Mouse (Mus musculus) kidney, embryonic 15.5 days (tissue): ENCODE measurements around the gene Ttpal. TPM values are rescaled to one million over a fixed set of nuclear protein-coding genes. Genes with fewer than 3 reads are reported as not detected.

Experiments
- ATAC-seq: fragments of 200-750 bp; cut with Nextera tagmentation; replicated peaks from 2 replicates; pipeline ENCODE4 v1.8.0; 2017; ENCODE audit warnings: moderate TSS enrichment; ENCODE audit not compliant: low FRiP score
- H3K27ac ChIP-seq: fragments of 300-500 bp; sonication (generic); 2 replicates; pipeline ENCODE4 v1.5.1; 2015; ENCODE audit warnings: mild to moderate bottlenecking, inconsistent platforms
- H3K27me3 ChIP-seq: fragments of 300-500 bp; sonication (generic); 2 replicates; pipeline ENCODE4 v1.6.1; 2015; ENCODE audit warnings: inconsistent platforms
- H3K36me3 ChIP-seq: fragments of 300-500 bp; sonication (generic); 2 replicates; pipeline ENCODE4 v1.6.1; 2015; ENCODE audit warnings: inconsistent platforms
- H3K4me1 ChIP-seq: fragments of 300-500 bp; sonication (generic); 2 replicates; pipeline ENCODE4 v1.6.1; 2015; ENCODE audit warnings: inconsistent platforms
- H3K4me2 ChIP-seq: fragments of 300-500 bp; sonication (generic); 2 replicates; pipeline ENCODE4 v1.6.1; 2015; ENCODE audit warnings: moderate library complexity, mild to moderate bottlenecking, inconsistent platforms
- H3K4me3 ChIP-seq: fragments of 300-500 bp; sonication (generic); replicated peaks from 2 replicates; pipeline ENCODE4 v1.5.1; 2015; ENCODE audit warnings: mild to moderate bottlenecking, inconsistent platforms
- H3K9ac ChIP-seq: fragments of 300-500 bp; sonication (generic); 2 replicates; pipeline ENCODE4 v1.6.1; 2015; ENCODE audit warnings: mild to moderate bottlenecking, inconsistent platforms
- H3K9me3 ChIP-seq: fragments of 300-500 bp; sonication (generic); replicated peaks from 2 replicates; pipeline ENCODE4 v1.6.1; 2016; ENCODE audit warnings: inconsistent platforms
- WGBS: fragments of 180-500 bp; shearing (Covaris S2); methylation state at CpG from one replicate; pipeline ENCODE4 v1.1.7; 2015; ENCODE audit warnings: mixed read lengths; 5-methylcytosine and 5-hydroxymethylcytosine counted together
- polyA plus RNA-seq: library from polyadenylated mRNA; unstranded; fragments of >200 nt; fragmentation: Nextera tagmentation; extraction: Ambion mirVana; gene quantifications from 2 replicates; pipeline ENCODE4 v1.2.1, GENCODE M21; 2015

Gene Ttpal
- polyA plus RNA-seq, 1 experiment from 2014 or later: 30.6 TPM

DNA sequence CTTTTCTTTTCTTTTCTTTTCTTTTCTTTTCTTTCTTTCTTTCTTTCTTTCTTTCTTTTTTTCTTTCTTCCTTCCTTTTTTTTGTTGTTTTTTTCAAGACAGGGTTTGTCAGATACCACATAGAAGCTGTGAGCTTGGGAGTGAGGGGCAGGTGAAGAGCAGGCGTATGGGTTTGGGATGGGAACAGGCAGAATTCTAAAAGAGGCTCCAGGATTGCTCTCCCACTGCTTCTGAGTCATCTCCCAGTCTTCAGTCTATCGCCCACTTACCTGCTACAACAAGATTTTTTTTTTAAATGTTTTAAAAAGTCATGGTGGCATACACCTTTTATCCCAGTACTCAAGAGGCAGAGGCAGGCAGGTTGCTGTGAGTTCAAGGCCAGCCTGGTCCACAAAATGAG lies 24.1 kb upstream of the Ttpal start:
- Histone ChIP-seq H3K27me3 (0 out of 2 replicates have a peak, but pooled peaks cover 2% of the 10 kb centered on the region), H3K4me1 (peaks cover 5% of the 10 kb centered on the region; the same call in 1 of the 2 replicates), H3K4me2 (no peak overlapping the region), H3K27ac (no peak overlapping the region), H3K4me3 (no peak overlapping the region), H3K9me3 (no peaks in the 10 kb centered on the region), H3K9ac (no peak overlapping the region), H3K36me3 (no peaks in the 10 kb centered on the region)
- 86% methylated on average over 2 of the region's 2 CpGs for WGBS
- ATAC-seq: no peak

DNA sequence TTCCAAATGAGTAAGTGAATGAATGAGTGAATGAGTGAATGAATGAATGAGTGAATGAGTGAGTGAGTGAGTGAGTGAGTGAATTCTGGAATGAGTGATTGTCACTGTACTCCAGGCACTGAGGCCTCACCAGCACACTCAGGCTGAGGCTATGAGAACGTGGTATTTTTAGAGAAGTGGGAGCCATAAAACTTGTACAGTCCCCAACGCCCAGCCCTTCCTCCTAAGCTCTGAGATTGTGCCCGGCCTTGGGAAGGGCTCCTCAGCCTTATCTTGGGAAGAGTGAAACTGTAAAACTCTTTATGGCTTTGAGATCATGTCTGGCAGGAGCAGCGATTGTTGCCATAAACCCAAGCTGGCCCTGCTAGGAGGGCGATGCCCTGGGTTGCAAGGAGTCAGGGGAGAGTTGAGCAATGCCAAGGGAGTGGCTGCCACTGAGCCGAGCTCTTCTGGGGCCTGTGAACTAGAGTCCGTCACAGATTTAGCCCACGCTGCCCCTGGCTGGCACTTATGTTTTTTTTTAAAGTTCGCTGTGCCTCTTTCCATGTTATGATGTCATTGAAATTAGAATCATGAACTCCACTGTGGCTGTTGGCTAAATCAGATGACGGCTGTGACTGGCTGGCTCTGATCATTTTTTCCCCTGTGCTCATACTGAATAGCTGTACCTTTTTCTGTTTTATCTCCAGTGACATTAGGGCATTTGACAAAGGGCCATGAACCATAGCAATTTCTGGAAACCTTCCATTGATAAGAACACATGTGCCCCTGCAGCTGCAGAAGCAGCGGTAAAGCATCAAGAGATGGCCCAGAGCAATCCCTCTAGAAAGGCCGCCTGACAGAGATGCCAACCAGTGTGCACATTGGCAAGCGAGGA lies 21.8 kb upstream of the Ttpal start:
- H3K9me3 ChIP-seq: no peaks in the 10 kb centered on the region
- ATAC-seq: no peak
- no peak overlapping the region for H3K4me3 ChIP-seq
- H3K27ac ChIP-seq: no peak overlapping the region
- H3K36me3 ChIP-seq: no peaks in the 10 kb centered on the region
- no peak overlapping the region for H3K9ac ChIP-seq
- 71% methylated on average over 13 of the region's 13 CpGs for WGBS
- H3K27me3 ChIP-seq: 0 out of 2 replicates have a peak, but pooled peaks cover 2% of the 10 kb centered on the region
- H3K4me2 ChIP-seq: no peak overlapping the region
- H3K4me1 ChIP-seq: peaks cover 2% of the 10 kb centered on the region; the same call in 1 of the 2 replicates

DNA sequence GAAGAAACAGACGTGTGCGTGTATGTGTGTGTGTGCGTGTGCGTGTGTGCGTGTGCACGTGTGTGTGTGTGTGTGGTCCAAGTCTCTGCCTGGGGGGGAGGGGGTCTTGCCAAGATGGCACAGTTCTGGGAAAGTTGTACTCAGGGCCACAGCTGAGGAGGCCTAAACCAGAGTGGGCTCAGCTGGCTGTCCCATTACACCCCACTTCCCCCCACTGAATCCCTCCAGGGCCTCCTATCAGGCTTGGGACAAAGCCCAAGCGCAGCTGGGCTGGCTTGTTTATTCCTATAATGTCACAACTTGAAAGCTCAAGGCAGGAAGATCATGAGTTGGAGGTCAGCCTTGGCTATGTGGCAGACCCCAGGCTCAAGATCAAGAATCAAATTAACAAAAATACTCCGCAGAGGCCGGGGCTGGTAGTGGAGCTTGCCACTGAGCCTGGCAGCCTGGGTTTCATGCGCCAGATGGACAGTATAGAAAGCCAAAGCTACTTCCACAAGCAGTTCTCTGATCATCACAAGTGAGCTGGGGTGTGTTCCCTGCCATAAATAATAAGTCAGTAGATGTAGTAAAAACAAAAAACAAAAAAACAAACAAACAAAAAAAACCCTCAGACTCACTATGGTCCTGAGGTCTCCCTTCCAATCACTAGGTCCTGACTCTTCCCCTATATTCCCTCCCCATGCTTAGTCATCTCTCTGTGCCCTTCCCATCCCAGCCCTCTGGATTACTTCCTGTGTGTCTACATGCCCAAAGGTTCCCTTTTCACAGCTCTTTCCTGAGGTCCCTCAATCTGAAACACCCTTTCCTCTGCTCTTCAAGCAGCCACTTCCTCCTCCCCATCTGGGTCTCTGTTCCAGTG lies 18.7 kb upstream of the Ttpal start:
- Histone ChIP-seq H3K27me3 (0 out of 2 replicates have a peak, but pooled peaks cover 5% of the 10 kb centered on the region), H3K4me2 (no peak overlapping the region), H3K36me3 (no peaks in the 10 kb centered on the region), H3K9me3 (no peaks in the 10 kb centered on the region), H3K4me1 (no peaks in the 10 kb centered on the region), H3K27ac (no peak overlapping the region), H3K4me3 (no peak overlapping the region), H3K9ac (no peak overlapping the region)
- WGBS: 95% methylated on average over 10 of the region's 10 CpGs
- ATAC-seq: no peak

DNA sequence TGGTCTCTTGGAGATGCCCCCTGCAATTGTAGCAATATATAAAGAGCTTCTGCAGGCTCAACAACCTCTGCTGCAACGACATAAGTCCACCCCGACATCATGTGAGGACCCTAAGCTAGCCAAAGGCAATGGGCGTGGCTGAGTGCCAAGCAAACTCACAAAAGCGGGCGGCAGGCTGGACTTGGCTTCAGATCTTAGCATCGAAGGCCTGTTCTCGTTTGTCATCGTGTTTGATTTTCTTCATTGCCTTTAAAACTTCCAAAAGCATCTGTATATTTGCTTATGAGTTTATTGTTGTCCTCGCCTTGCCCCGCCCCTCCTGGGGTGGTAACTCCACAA lies 18.1 kb upstream of the Ttpal start:
- H3K9me3 ChIP-seq: no peaks in the 10 kb centered on the region
- no peak overlapping the region for H3K9ac ChIP-seq
- 83% methylated on average over 10 of the region's 10 CpGs for WGBS
- no peak for ATAC-seq
- H3K4me3 ChIP-seq: no peak overlapping the region
- H3K4me1 ChIP-seq: no peaks in the 10 kb centered on the region
- H3K27ac ChIP-seq: no peak overlapping the region
- H3K36me3 ChIP-seq: no peaks in the 10 kb centered on the region
- 0 out of 2 replicates have a peak, but pooled peaks cover 3% of the 10 kb centered on the region for H3K27me3 ChIP-seq
- no peak overlapping the region for H3K4me2 ChIP-seq

DNA sequence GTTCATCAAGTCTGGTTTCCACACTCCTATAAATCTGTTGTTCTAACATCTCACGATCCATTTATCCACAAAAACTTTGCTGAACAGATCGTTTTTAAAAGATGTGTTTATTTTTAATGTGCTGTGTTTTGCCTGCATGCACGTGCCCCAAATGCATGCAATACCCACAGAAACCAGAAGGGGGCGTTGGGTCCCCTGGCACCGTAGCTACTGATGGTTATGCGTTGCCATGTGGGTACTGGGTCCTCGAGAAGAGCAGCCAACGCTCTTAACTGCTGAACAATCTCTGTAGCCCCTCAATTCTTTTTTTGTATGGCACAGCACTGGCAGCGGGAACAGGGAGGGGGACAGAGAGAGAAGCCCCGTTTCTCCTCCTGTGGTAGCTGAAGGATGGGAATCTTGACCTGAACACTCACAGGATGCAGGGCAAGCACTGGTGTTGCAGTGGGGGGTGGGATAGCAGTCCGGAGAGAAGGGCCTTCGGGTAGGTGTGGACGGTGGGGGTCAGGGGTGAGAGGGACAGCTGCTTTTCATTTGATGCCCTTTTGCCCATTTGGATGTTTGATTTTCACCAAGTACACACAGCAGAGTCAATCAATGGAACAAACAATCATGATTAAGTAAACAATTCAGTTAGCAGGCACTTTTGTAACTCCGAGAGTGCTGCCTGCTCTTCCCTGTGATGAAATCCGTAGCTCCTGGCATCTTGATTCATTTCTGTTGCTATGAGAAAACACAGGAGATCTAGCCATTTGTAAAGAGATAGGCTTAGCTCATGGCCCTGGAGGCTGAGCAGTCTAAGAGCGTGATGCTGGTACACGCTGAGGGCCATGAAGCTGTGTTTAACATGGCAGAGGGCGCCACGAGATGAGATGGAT lies 15.5 kb upstream of the Ttpal start:
- H3K9me3 ChIP-seq: no peaks in the 10 kb centered on the region
- no peak overlapping the region for H3K27ac ChIP-seq
- no peaks in the 10 kb centered on the region for H3K36me3 ChIP-seq
- no peak overlapping the region for H3K9ac ChIP-seq
- no peak overlapping the region for H3K4me3 ChIP-seq
- H3K27me3 ChIP-seq: 0 out of 2 replicates have a peak, but pooled peaks cover 3% of the 10 kb centered on the region
- 51% methylated on average over 19 of the region's 19 CpGs for WGBS
- no peak overlapping the region for H3K4me2 ChIP-seq
- peaks cover 5% of the 10 kb centered on the region; the same call in 1 of the 2 replicates for H3K4me1 ChIP-seq
- ATAC-seq: no peak

DNA sequence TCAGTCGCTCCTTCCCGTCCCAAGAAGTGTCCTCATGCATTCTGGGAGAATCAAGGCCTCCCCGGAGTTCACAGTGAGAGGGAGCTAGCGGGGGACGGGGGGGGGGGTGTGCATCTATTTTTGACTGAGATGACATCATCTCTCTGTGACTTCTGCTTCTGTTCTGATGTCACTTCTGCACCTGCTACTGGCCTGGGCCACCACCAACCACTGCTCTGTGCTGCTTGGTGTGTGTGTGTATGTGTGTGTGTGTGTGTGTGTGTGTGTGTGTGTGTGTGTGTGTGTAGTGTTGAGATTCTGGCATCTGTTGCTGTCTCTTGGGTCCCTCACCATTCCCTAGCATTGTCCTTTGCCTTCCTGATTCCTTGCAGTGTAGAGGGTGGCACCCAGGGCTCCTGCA lies 14.6 kb upstream of the Ttpal start:
- Histone ChIP-seq H3K27me3 (0 out of 2 replicates have a peak, but pooled peaks cover 3% of the 10 kb centered on the region), H3K4me3 (no peak overlapping the region), H3K9ac (no peak overlapping the region), H3K36me3 (no peaks in the 10 kb centered on the region), H3K4me2 (no peak overlapping the region), H3K27ac (no peak overlapping the region), H3K9me3 (no peaks in the 10 kb centered on the region), H3K4me1 (peaks cover 5% of the 10 kb centered on the region; the same call in 1 of the 2 replicates)
- ATAC-seq: no peak
- WGBS: 67% methylated on average over 5 of the region's 5 CpGs

DNA sequence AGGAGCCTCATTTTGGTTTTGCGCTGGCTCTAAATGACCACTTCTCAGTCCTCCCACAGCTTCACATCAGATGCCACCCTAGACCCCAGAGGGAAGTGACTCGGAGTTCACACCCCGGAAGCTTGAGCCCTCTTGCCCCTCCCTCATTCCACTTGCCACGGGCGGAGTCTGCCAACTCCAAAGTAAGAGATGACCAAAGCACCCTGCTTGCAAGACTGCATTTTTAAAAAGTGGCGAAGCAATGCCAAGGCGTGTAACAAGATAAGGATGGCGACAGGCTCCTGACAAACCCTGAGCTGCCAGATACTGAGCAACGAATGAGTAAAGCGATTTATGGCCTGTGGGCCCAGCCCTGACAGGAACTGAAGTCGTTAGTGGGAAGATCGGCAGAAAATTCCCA lies 11.9 kb upstream of the Ttpal start:
- Histone ChIP-seq H3K4me3 (no peak overlapping the region), H3K36me3 (no peaks in the 10 kb centered on the region), H3K4me2 (no peak overlapping the region), H3K9me3 (no peaks in the 10 kb centered on the region), H3K9ac (no peak overlapping the region), H3K27ac (no peak overlapping the region), H3K4me1 (peaks cover 12% of the 10 kb centered on the region; the same call in 1 of the 2 replicates), H3K27me3 (0 out of 2 replicates have a peak, but pooled peaks cover 3% of the 10 kb centered on the region)
- 53% methylated on average over 12 of the region's 12 CpGs for WGBS
- no peak for ATAC-seq

DNA sequence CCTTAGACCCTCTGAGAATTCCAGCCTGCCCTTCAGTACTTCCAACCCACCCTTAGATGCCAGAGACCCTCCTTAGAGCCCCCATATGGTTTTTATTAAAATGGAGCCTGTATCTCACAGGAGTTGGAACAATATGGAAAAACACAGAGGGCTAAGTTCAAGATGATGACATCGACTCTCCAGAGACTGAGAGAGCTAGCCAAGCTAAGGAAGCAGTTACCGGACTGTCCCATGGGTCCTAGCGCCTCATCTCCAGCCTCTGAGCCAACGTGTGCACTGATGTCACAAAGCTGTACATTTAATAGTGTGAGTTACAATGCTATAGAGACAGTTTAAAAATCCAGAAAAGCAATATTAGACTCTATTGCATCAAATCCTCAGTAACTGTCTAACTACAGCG lies 11.1 kb upstream of the Ttpal start:
- Histone ChIP-seq H3K27me3 (0 out of 2 replicates have a peak, but pooled peaks cover 3% of the 10 kb centered on the region), H3K4me1 (peaks cover 19% of the 10 kb centered on the region; the same call in 1 of the 2 replicates), H3K27ac (no peak overlapping the region), H3K4me2 (no peak overlapping the region), H3K9me3 (no peaks in the 10 kb centered on the region), H3K9ac (no peak overlapping the region), H3K36me3 (no peaks in the 10 kb centered on the region), H3K4me3 (no peak overlapping the region)
- 68% methylated on average over 5 of the region's 5 CpGs for WGBS
- no peak for ATAC-seq

DNA sequence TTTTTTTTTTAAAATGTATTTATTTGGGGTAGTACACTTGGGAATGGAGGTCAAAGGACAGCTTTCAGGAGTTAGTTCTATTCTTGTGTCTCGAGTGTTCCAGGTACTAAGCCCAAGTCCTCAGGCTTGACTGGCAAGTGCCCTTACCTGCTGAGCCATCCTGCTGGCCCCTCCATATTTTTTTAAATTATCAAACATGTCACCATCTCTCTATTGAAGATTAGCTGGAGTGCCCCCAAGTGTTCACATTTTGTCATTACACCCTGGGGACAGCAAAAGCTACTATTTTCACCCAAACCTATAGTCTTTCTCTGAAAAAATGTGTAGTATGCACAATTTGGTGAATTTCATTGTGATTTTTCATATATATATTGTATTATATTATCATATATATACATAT lies 10.0 kb upstream of the Ttpal start:
- Histone ChIP-seq H3K27ac (no peak overlapping the region), H3K4me1 (peaks cover 28% of the 10 kb centered on the region), H3K9me3 (no peaks in the 10 kb centered on the region), H3K27me3 (0 out of 2 replicates have a peak, but pooled peaks cover 1% of the 10 kb centered on the region), H3K4me3 (no peak overlapping the region), H3K9ac (no peak overlapping the region), H3K4me2 (no peak overlapping the region), H3K36me3 (no peaks in the 10 kb centered on the region)
- 56% methylated on average over 1 of the region's 1 CpGs for WGBS
- no peak for ATAC-seq

DNA sequence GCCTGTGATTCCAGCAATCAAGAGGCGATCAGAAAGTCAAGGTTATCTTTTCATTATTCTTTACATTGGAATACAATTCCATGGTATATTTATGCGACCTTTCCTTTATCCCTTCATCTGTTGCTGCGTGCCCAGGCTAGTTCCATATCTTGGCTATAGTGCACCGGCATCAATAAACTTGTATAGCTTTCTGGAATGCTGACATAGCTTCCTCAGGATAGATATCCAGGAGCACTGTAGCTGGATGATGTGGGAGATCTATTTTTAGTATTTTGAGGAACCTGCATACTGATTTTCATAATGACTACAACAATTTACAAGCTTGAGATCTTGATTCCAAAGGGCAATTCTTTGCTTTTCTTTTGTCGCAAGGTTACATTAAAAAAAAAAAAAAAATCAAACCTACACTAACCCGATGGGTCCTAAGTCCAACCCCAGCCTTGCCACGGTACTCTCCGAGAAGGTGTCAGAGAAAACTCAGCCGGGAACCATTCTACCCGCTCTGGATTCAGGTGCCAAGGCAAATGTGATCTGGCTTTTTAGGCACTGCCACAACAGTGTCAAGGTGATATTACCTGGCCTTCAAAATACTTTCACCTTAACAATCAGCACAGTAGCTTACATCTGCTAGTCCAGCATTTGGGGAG lies 8.4 kb upstream of the Ttpal start:
- Histone ChIP-seq H3K4me3 (no peak overlapping the region), H3K4me1 (peaks cover 28% of the 10 kb centered on the region), H3K9ac (no peak overlapping the region), H3K27me3 (no peaks in the 10 kb centered on the region), H3K36me3 (no peaks in the 10 kb centered on the region), H3K4me2 (no peak overlapping the region), H3K27ac (no peak overlapping the region), H3K9me3 (no peaks in the 10 kb centered on the region)
- WGBS: 90% methylated on average over 10 of the region's 10 CpGs
- no peak for ATAC-seq

DNA sequence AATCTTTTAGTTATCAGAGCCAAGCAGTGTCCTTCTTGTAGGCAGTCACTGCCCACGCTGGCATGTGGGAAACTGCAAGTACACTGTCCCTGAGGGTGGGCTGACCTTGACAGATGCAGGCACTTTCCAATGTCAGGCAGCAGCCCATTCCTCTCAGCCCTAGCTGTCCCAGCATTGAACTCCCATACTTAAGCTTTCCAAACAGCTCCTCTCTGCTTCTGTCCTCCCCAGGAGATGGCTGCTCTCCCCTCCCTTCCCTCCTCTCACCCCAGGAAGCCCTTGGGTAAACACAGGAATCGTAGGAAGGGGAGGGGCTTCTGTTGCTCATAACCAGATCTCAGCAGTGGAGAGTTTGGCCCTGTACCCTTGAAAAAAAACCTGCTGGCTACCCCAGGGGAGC lies 7.0 kb upstream of the Ttpal start:
- no peaks in the 10 kb centered on the region for H3K27me3 ChIP-seq
- no peak overlapping the region for H3K4me3 ChIP-seq
- peaks cover 26% of the 10 kb centered on the region for H3K4me1 ChIP-seq
- peak overlapping the region; percentile 64 for H3K27ac ChIP-seq
- ATAC-seq: no peak
- 14% methylated on average over 2 of the region's 2 CpGs for WGBS
- H3K36me3 ChIP-seq: no peaks in the 10 kb centered on the region
- no peak overlapping the region for H3K4me2 ChIP-seq
- H3K9me3 ChIP-seq: no peaks in the 10 kb centered on the region
- H3K9ac ChIP-seq: no peak overlapping the region
